Mouse (Mus musculus) G1E (cell line): Measurements from ENCODE around the gene Fam131c.

Experiments
- CTCF ChIP-seq: IDR thresholded peaks from 2 replicates; pipeline ENCODE4 v1.5.1; 2012; ENCODE audit warnings: low read depth, low read length, inconsistent platforms, mixed read lengths
- GATA1 ChIP-seq: IDR thresholded peaks from 2 replicates; pipeline ENCODE4 v1.6.1; 2012; ENCODE audit warnings: borderline replicate concordance, low read length, inconsistent platforms, mixed read lengths
- GATA2 ChIP-seq: IDR thresholded peaks from 2 replicates; pipeline ENCODE4 v1.6.1; 2012; ENCODE audit warnings: low read depth, low read length, inconsistent platforms, borderline replicate concordance
- POLR2AphosphoS5 ChIP-seq: IDR thresholded peaks from 2 replicates; pipeline ENCODE4 v1.6.1; 2012; ENCODE audit warnings: low read depth, low read length, inconsistent platforms; ENCODE audit not compliant: insufficient replicate concordance
- TAL1 ChIP-seq: conservative IDR thresholded peaks from 2 replicates; pipeline ENCODE4 v1.6.1; 2012; ENCODE audit warnings: low read depth, low read length, inconsistent platforms, mixed read lengths

DNA sequence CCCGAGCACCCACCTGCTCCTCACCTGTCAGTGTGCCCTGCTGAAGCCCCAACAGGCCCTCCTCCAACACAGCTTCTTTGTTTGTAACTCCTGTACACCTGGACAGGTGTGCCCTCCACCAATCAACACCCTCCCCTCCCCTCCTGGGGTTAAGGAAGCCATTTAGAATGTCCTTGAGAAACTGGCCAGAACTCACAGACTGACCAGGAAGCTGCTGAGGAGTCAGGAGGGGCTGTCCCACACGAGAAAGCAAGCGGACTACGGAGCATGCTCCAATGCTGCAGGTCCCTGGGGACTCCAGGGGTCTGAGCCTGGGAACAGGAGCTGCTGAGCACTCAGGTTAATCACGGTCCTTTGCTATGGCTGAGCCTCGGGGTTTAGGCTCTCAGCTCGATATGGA lies 47.9 kb downstream of the Fam131c start, which contains the start of gene Clcnkb:
- TF ChIP-seq GATA1 (no peak), CTCF (no peak), TAL1 (no peak), GATA2 (no peak), POLR2AphosphoS5 (no peak)
